Mouse (Mus musculus) adrenal gland, adult 2 months (tissue): ENCODE data around the gene Ptprr. TPM values are rescaled to one million over a fixed set of nuclear protein-coding genes. Genes with fewer than 3 reads are reported as not detected.

Experiments
- polyA plus RNA-seq: library from polyadenylated mRNA; depleted of rRNA; stranded (reverse); fragments of >200 nt; gene quantifications from 2 replicates; pipeline ENCODE4 v1.2.3, GENCODE M21; 2012; rRNA removed
- total RNA-seq, 2 experiments: library from RNA; stranded (reverse); gene quantifications; 2 replicates each; pipeline ENCODE4 v1.2.3; 2021

Gene Ptprr
- total and polyA plus RNA-seq, 3 experiments: 0.84 to 7.4 (median 3.7) TPM

Other genes with a start within 250 kb of the Ptprr start
- 1 to 10 TPM in 1 of 2 experiments, under 1 TPM in 1; 0.55 to 2.6 TPM for gene Tspan8, start 201.4 kb upstream of the Ptprr start, total RNA-seq
- gene Tspan8, start 201.4 kb upstream of the Ptprr start, polyA plus RNA-seq: 0.33 TPM in 1 of 2 replicates, not detected in the other
- gene 4933416C03Rik, start 95.7 kb downstream of the Ptprr start, total RNA-seq: not detected
- not detected in 2 replicates for gene 4933416C03Rik, start 95.7 kb downstream of the Ptprr start, polyA plus RNA-seq